7 mouse cellular contexts compared by ENCODE assay signal in the genomic region with DNA sequence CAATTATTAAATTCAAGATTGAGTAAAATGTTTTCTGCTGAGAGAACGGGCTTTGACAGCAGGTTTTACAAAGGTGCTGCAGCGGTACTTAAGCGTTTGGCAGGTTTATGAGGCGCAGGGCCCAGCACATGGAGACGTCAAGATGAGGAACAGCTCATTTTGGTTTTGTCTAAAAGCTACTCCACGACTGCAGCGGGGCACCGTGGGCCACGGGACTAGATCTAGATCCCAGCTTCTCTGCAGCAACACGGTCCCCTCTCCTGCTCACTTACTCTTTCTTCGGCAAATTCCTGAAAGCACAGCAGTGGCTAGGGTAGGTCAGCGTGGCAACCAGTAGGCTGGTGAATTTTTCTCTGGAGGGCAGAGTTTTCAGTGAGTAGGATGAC. TPM values are rescaled to one million over a fixed set of nuclear protein-coding genes. Genes with fewer than 3 reads are reported as not detected.
DNase-seq lines count a peak whose midpoint lies in the region; ATAC-seq lines count a peak whose summit lies in the region.

No protein-coding gene starts in this region.

- H3K36me3 ChIP-seq in liver, embryonic 12.5 days = no peaks in the 10 kb centered on the region
- H3K36me3 ChIP-seq in limb, embryonic 13.5 days = no peaks in the 10 kb centered on the region
- no peaks in the 10 kb centered on the region for H3K36me3 ChIP-seq in stomach, embryonic 14.5 days (ENCODE audit: control insufficient read depth, insufficient read depth, low read length)

- WGBS in liver, embryonic 12.5 days (ENCODE audit: insufficient replicate concordance) = 37% methylated on average over 12 of the region's 12 CpGs
- 22% methylated on average over 12 of the region's 12 CpGs for WGBS in limb, embryonic 13.5 days
- WGBS in stomach, embryonic 14.5 days = 48% methylated on average over 12 of the region's 12 CpGs

- 0 out of 2 replicates have a peak, but pooled peaks cover 3% of the 10 kb centered on the region for H3K27me3 ChIP-seq in liver, embryonic 12.5 days (replicated peaks)
- H3K27me3 ChIP-seq in limb, embryonic 13.5 days = no peaks in the 10 kb centered on the region
- H3K27me3 ChIP-seq in stomach, embryonic 14.5 days (ENCODE audit: control insufficient read depth, insufficient read depth, low read length) = no peaks in the 10 kb centered on the region

- H3K27ac ChIP-seq in liver, embryonic 12.5 days = no peak overlapping the region
- no peak overlapping the region for H3K27ac ChIP-seq in limb, embryonic 13.5 days
- no peak overlapping the region for H3K27ac ChIP-seq in stomach, embryonic 14.5 days (ENCODE audit: low read length)

- H3K4me3 ChIP-seq in liver, embryonic 12.5 days = no peak overlapping the region
- H3K4me3 ChIP-seq in limb, embryonic 13.5 days = peak overlapping the region; percentile 24
- H3K4me3 ChIP-seq in stomach, embryonic 14.5 days (ENCODE audit: low read depth, low read length) = no peak overlapping the region

- H3K4me2 ChIP-seq in liver, embryonic 12.5 days = peak overlapping the region; percentile 15; the same call in 1 of the 2 replicates
- H3K4me2 ChIP-seq in limb, embryonic 13.5 days (replicated peaks) = peak overlapping the region; percentile 56
- H3K4me2 ChIP-seq in stomach, embryonic 14.5 days (replicated peaks; ENCODE audit: low read depth, low read length) = peak overlapping the region; percentile 25

- H3K9me3 ChIP-seq in liver, embryonic 12.5 days (replicated peaks) = no peaks in the 10 kb centered on the region
- H3K9me3 ChIP-seq in limb, embryonic 13.5 days = no peaks in the 10 kb centered on the region
- H3K9me3 ChIP-seq in stomach, embryonic 14.5 days (ENCODE audit: control insufficient read depth, low read depth, low read length) = no peaks in the 10 kb centered on the region

- no peaks in the 10 kb centered on the region for H3K4me1 ChIP-seq in liver, embryonic 12.5 days
- H3K4me1 ChIP-seq in limb, embryonic 13.5 days = peaks cover 40% of the 10 kb centered on the region
- 0 out of 2 replicates have a peak, but pooled peaks cover 5% of the 10 kb centered on the region for H3K4me1 ChIP-seq in stomach, embryonic 14.5 days (ENCODE audit: control insufficient read depth, insufficient read depth, low read length)

- no peak for DNase-seq in liver
- no peak for DNase-seq in layer of hippocampus, postnatal 10 days (ENCODE audit: low spot score in 2 of 2)
- no peak for DNase-seq in cerebellum, adult 9-10 months

- no peak for ATAC-seq in liver, embryonic 12.5 days
- ATAC-seq in granulocyte monocyte progenitor cell, adult 5-6 weeks (replicated peaks; ENCODE audit: poor library complexity, severe bottlenecking) = peak; percentile 29
- 0 out of 2 replicates have a peak, but pooled peaks have one; percentile 10 for ATAC-seq in limb, embryonic 13.5 days (ENCODE audit: low FRiP score, low read depth)
- no peak for ATAC-seq in stomach, embryonic 14.5 days (ENCODE audit: insufficient number of reproducible peaks, insufficient read depth, low FRiP score, low read depth)

- H3K9ac ChIP-seq in liver, embryonic 12.5 days = no peak overlapping the region
- peak overlapping the region; percentile 31; the same call in 1 of the 2 replicates for H3K9ac ChIP-seq in limb, embryonic 13.5 days
- no peak overlapping the region for H3K9ac ChIP-seq in stomach, embryonic 14.5 days (replicated peaks; ENCODE audit: low read depth, low read length)

RNA-seq across cellular contexts. Expression of a gene that starts 38.3 kb away (rescaled TPM):
- polyA plus RNA-seq in liver, embryonic 12.5 days (2016; fragmentation: Nextera tagmentation; extraction: Ambion mirVana) = not detected in 2 replicates
- total RNA-seq in granulocyte monocyte progenitor cell, adult 5-6 weeks (2014; fragmentation: Nextera tagmentation) = not detected in 2 replicates
- total RNA-seq in granulocyte monocyte progenitor cell, adult 5-6 weeks (2017) = not detected in 2 replicates
- 0.11 and 0.51 TPM in 2 replicates for polyA plus RNA-seq in limb, embryonic 13.5 days (2015; fragmentation: Nextera tagmentation; extraction: Ambion mirVana)
- not detected in 2 replicates for polyA plus RNA-seq in stomach, embryonic 14.5 days (2014; fragmentation: Nextera tagmentation; extraction: Ambion mirVana)
- under 1 TPM; 0.45 to 0.46 TPM for total RNA-seq in layer of hippocampus, postnatal 10 days (2021)

Comparison
In these comparisons a context has a peak if more than half of its experiments do, and no peak if none do; other contexts are left out.
1. ATAC-seq: peak in granulocyte monocyte progenitor cell, adult 5-6 weeks (single experiment) and limb, embryonic 13.5 days (single experiment); none in liver, embryonic 12.5 days (single experiment) and stomach, embryonic 14.5 days (single experiment).
2. Peak in every context shown above with its lines, with median percentiles within 50 percentile points of each other: H3K4me2 ChIP-seq.